Mouse (Mus musculus) C2C12 (cell line): Measurements from ENCODE around the gene Tbc1d10c.

Experiments
- CTCF ChIP-seq: IDR thresholded peaks from one replicate; pipeline ENCODE4 v1.5.1; 2011; ENCODE audit not compliant: control insufficient read depth, insufficient read depth, insufficient read length
- MYOG ChIP-seq: IDR thresholded peaks from one replicate; pipeline ENCODE4 v1.6.1; 2011; ENCODE audit not compliant: control insufficient read depth, insufficient read length; ENCODE audit errors: extremely low read depth
- USF1 ChIP-seq: IDR thresholded peaks from one replicate; pipeline ENCODE4 v1.6.1; 2011; ENCODE audit warnings: low read depth, mild to moderate bottlenecking, control low read depth, moderate library complexity

DNA sequence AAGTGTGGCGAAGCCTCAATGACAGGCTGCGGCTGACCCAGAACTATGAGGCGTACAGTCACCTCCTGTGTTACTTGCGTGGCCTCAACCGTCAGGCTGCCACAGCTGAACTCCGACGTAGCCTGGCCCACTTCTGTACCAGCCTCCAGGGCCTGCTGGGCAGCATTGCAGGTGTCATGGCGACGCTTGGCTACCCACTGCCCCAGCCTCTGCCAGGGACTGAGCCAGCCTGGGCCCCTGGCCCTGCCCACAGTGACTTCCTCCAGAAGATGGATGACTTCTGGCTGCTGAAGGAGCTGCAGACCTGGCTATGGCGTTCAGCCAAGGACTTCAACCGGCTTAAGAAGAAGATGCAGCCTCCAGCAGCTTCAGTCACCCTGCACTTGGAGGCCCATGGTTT, 31.1 kb upstream of the Tbc1d10c start:
- TF ChIP-seq CTCF (no peak), USF1 (no peak), MYOG (no peak)
